In the genomic region with DNA sequence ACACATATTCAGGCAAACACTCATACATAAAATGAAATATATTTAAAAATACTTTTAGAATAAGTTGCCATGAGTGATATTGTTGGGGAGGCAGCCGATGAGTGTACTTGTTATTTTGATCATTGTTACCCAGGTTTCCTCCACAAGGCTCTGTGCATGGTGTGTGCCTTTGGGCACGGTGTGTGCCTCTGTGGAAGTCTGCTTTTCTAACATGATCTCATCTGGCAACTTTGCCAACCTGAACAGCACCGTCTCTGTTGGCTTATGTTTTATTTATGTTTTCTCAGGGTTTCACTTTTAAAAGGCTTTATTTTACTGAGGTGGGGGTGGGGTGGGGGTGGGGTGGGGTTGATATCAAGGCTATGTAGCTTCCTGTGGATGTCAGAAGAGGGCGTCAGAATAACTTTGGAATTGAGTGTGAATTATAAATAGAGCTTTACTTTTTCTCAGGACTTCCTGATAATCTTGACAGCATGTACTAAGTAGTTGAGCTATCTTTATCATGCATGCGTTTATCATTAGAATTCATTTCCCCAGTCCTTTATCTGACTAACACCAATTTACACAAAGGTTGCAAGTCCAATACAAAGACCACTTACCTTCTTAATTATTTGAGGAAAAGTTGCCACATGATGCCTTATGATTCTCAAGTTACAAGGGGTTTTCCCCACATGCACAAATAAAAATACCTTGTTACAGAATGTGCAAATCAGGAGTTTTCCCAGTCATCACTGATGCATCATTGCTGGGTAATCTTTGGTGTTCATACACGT, we compare ENCODE assay signal across 22 mouse cellular contexts.
A peak's percentile ranks its signal among the peaks of the same experiment; 100 is the strongest.
DNase-seq lines count a peak whose midpoint lies in the region; ATAC-seq lines count a peak whose summit lies in the region.
"Had no signal": no experiment of that assay in that cellular context is flagged by ENCODE, and none has a peak within 500 bp of the region (broad histone marks: within the 10 kb centered on the region; RNA-seq: fewer than 3 reads in every experiment).

No protein-coding gene starts in this region.

- H3K27me3 ChIP-seq in heart, embryonic 15.5 days = no peaks in the 10 kb centered on the region
- H3K27me3 ChIP-seq in heart, embryonic 10.5 days (ENCODE audit: insufficient read depth, poor library complexity, severe bottlenecking) = no peaks in the 10 kb centered on the region
- H3K27me3 ChIP-seq in midbrain, embryonic 10.5 days (ENCODE audit: low read depth, poor library complexity, severe bottlenecking) = no peaks in the 10 kb centered on the region
- H3K27me3 ChIP-seq in midbrain, embryonic 16.5 days (ENCODE audit: control insufficient read depth, insufficient read depth, low read depth, low read length) = no peaks in the 10 kb centered on the region
- no peaks in the 10 kb centered on the region for H3K27me3 ChIP-seq in intestine, embryonic 15.5 days (replicated peaks)
- H3K27me3 ChIP-seq: embryonic facial prominence, embryonic 12.5 days; hindbrain, embryonic 13.5 days; limb, embryonic 13.5 days; neural tube, embryonic 13.5 days had no signal

- ATAC-seq in heart, embryonic 15.5 days (replicated peaks; ENCODE audit: insufficient number of reproducible peaks, insufficient read depth, low FRiP score, low read depth) = no peak
- no peak for ATAC-seq in midbrain, embryonic 16.5 days
- peak; percentile 16; the same call in 1 of the 2 replicates for ATAC-seq in megakaryocyte progenitor cell, adult 5-6 weeks (replicated peaks; ENCODE audit: poor library complexity)
- no peak for ATAC-seq in intestine, embryonic 15.5 days
- ATAC-seq: intestine, postnatal 0 days had no signal

- H3K27ac ChIP-seq in heart, embryonic 15.5 days = peak overlapping the region; percentile 33; the same call in 1 of the 2 replicates
- H3K27ac ChIP-seq in heart, embryonic 10.5 days = no peak overlapping the region; the same call in 1 of the 2 replicates
- H3K27ac ChIP-seq in midbrain, embryonic 10.5 days (replicated peaks) = 0 out of 2 replicates have a peak overlapping the region, but pooled peaks have one; percentile 2
- H3K27ac ChIP-seq in midbrain, embryonic 16.5 days (ENCODE audit: low read length) = no peak overlapping the region
- H3K27ac ChIP-seq in intestine, embryonic 15.5 days = no peak overlapping the region
- H3K27ac ChIP-seq: embryonic facial prominence, embryonic 12.5 days; hindbrain, embryonic 13.5 days; limb, embryonic 13.5 days; neural tube, embryonic 13.5 days had no signal

- H3K4me1 ChIP-seq in heart, embryonic 15.5 days (replicated peaks) = peaks cover 77% of the 10 kb centered on the region
- peaks cover 77% of the 10 kb centered on the region for H3K4me1 ChIP-seq in heart, embryonic 10.5 days
- H3K4me1 ChIP-seq in midbrain, embryonic 10.5 days = peaks cover 100% of the 10 kb centered on the region
- peaks cover 41% of the 10 kb centered on the region for H3K4me1 ChIP-seq in midbrain, embryonic 16.5 days (ENCODE audit: control insufficient read depth, insufficient read depth, low read length)
- H3K4me1 ChIP-seq in intestine, embryonic 15.5 days (replicated peaks) = peaks cover 22% of the 10 kb centered on the region

- H3K4me2 ChIP-seq in heart, embryonic 15.5 days = no peak overlapping the region
- H3K4me2 ChIP-seq in midbrain, embryonic 16.5 days (ENCODE audit: low read length) = no peak overlapping the region
- no peak overlapping the region for H3K4me2 ChIP-seq in intestine, embryonic 15.5 days (replicated peaks)
- H3K4me2 ChIP-seq: embryonic facial prominence, embryonic 12.5 days; hindbrain, embryonic 13.5 days; limb, embryonic 13.5 days; midbrain, embryonic 11.5 days; neural tube, embryonic 13.5 days had no signal

- H3K36me3 ChIP-seq in heart, embryonic 15.5 days = no peaks in the 10 kb centered on the region
- H3K36me3 ChIP-seq in heart, embryonic 10.5 days = no peaks in the 10 kb centered on the region
- no peaks in the 10 kb centered on the region for H3K36me3 ChIP-seq in midbrain, embryonic 10.5 days
- no peaks in the 10 kb centered on the region for H3K36me3 ChIP-seq in midbrain, embryonic 16.5 days (ENCODE audit: control insufficient read depth, insufficient read depth, low read length)
- no peaks in the 10 kb centered on the region for H3K36me3 ChIP-seq in intestine, embryonic 15.5 days
- H3K36me3 ChIP-seq: embryonic facial prominence, embryonic 12.5 days; hindbrain, embryonic 13.5 days; limb, embryonic 13.5 days; neural tube, embryonic 13.5 days had no signal

- no peak for DNase-seq in heart, embryonic 10.5 days (ENCODE audit: low spot score)
- no peak for DNase-seq in midbrain, embryonic 10.5 days (ENCODE audit: low spot score)
- DNase-seq in c-Kit-positive CD71-positive TER-119-negative erythroid progenitor cells, embryonic 14.5 days (ENCODE audit: low read depth) = peak; percentile 63
- no peak for DNase-seq in spleen, postnatal 36 days (ENCODE audit: low spot score in 2 of 2)
- DNase-seq: adrenal gland, adult 8-10 months; cerebellum, adult 8-10 months; gastrocnemius, postnatal 25 days; kidney, postnatal 10 days; layer of hippocampus, adult 9-11 months; lung, postnatal 10 days; right cerebral cortex, postnatal 25 days; thymus, postnatal 14 days had no signal

- no peak overlapping the region for H3K9ac ChIP-seq in heart, embryonic 15.5 days
- no peak overlapping the region for H3K9ac ChIP-seq in midbrain, embryonic 16.5 days (ENCODE audit: low read depth, low read length)
- H3K9ac ChIP-seq in intestine, embryonic 15.5 days = no peak overlapping the region
- H3K9ac ChIP-seq: embryonic facial prominence, embryonic 12.5 days; hindbrain, embryonic 13.5 days; limb, embryonic 13.5 days; neural tube, embryonic 13.5 days had no signal

- WGBS in heart, embryonic 15.5 days = 35% methylated on average over 6 of the region's 6 CpGs
- 54% methylated on average over 6 of the region's 6 CpGs for WGBS in heart, embryonic 10.5 days
- WGBS in midbrain, embryonic 10.5 days = 73% methylated on average over 6 of the region's 6 CpGs
- WGBS in midbrain, embryonic 16.5 days = 53% methylated on average over 6 of the region's 6 CpGs
- WGBS in intestine, embryonic 15.5 days = 59% methylated on average over 6 of the region's 6 CpGs

- H3K9me3 ChIP-seq in heart, embryonic 15.5 days (replicated peaks) = no peaks in the 10 kb centered on the region
- H3K9me3 ChIP-seq in heart, embryonic 10.5 days = no peaks in the 10 kb centered on the region
- H3K9me3 ChIP-seq in midbrain, embryonic 10.5 days (replicated peaks) = no peaks in the 10 kb centered on the region
- no peaks in the 10 kb centered on the region for H3K9me3 ChIP-seq in midbrain, embryonic 16.5 days (replicated peaks; ENCODE audit: control insufficient read depth, low read length, poor library complexity, severe bottlenecking)
- H3K9me3 ChIP-seq in intestine, embryonic 15.5 days = no peaks in the 10 kb centered on the region
- H3K9me3 ChIP-seq: embryonic facial prominence, embryonic 12.5 days; hindbrain, embryonic 13.5 days; limb, embryonic 13.5 days; neural tube, embryonic 13.5 days had no signal

- no peak overlapping the region for H3K4me3 ChIP-seq in heart, embryonic 15.5 days
- H3K4me3 ChIP-seq in heart, embryonic 10.5 days = no peak overlapping the region
- H3K4me3 ChIP-seq in midbrain, embryonic 10.5 days = no peak overlapping the region
- H3K4me3 ChIP-seq in midbrain, embryonic 16.5 days (ENCODE audit: low read depth, low read length) = no peak overlapping the region
- H3K4me3 ChIP-seq in intestine, embryonic 15.5 days (replicated peaks) = no peak overlapping the region
- H3K4me3 ChIP-seq: embryonic facial prominence, embryonic 12.5 days; hindbrain, embryonic 13.5 days; limb, embryonic 13.5 days; neural tube, embryonic 13.5 days had no signal

Comparison
In these comparisons a context has a peak if more than half of its experiments do, and no peak if none do; other contexts are left out.
1. H3K27ac ChIP-seq: peak in heart, embryonic 15.5 days (single experiment) and midbrain, embryonic 10.5 days (single experiment); none in heart, embryonic 10.5 days (single experiment), midbrain, embryonic 16.5 days (single experiment) and intestine, embryonic 15.5 days (single experiment).